In genomic region chr8:71586891-71587290, GRCm38 (mm10) we compare ENCODE assay signal across 9 mouse cellular contexts. TPM values are rescaled to one million over a fixed set of nuclear protein-coding genes. Genes with fewer than 3 reads are reported as not detected.
DNase-seq lines count a peak whose midpoint lies in the region; ATAC-seq and TF ChIP-seq lines count a peak whose summit lies in the region.
"Had no signal": no experiment of that assay in that cellular context is flagged by ENCODE, and none has a peak within 500 bp of the region (broad histone marks: within the 10 kb centered on the region; RNA-seq: fewer than 3 reads in every experiment).

No protein-coding gene starts in this region.

- ATAC-seq in forebrain, embryonic 13.5 days = peak; percentile 32
- no peak for ATAC-seq in activated CD4-positive, CD25-positive, alpha-beta regulatory T cell, adult 4 months

- H3K27ac ChIP-seq in MEL (ENCODE audit: control insufficient read depth, low read depth, low read length) = no peak overlapping the region
- H3K27ac ChIP-seq in forebrain, embryonic 13.5 days = no peak overlapping the region
- H3K27ac ChIP-seq: liver, embryonic 13.5 days had no signal

- H3K9me3 ChIP-seq in MEL (replicated peaks; ENCODE audit: insufficient read depth, low read length) = no peaks in the 10 kb centered on the region
- no peaks in the 10 kb centered on the region for H3K9me3 ChIP-seq in forebrain, embryonic 13.5 days (replicated peaks)
- H3K9me3 ChIP-seq: liver, embryonic 13.5 days had no signal

- no peaks in the 10 kb centered on the region for H3K27me3 ChIP-seq in MEL (ENCODE audit: control insufficient read depth in 1 of 2, insufficient read depth in 2 of 2, low read length in 2 of 2)
- no peaks in the 10 kb centered on the region for H3K27me3 ChIP-seq in forebrain, embryonic 13.5 days
- H3K27me3 ChIP-seq: liver, embryonic 13.5 days had no signal

- no peak overlapping the region for H3K9ac ChIP-seq in MEL (ENCODE audit: control insufficient read depth, low read depth, low read length, poor library complexity, severe bottlenecking)
- no peak overlapping the region for H3K9ac ChIP-seq in forebrain, embryonic 13.5 days
- H3K9ac ChIP-seq: liver, embryonic 13.5 days had no signal

- DNase-seq in adrenal gland, adult 2 months = peak; percentile 62
- no peak for DNase-seq in adrenal gland, postnatal 4 days (ENCODE audit: low spot score in 2 of 2)
- peak; percentile 66 for DNase-seq in left cerebral cortex, postnatal 4 days
- DNase-seq in left cerebral cortex, postnatal 25 days (ENCODE audit: low spot score in 2 of 2) = no peak
- peak; percentile 38 for DNase-seq in MEL (ENCODE audit: low read depth, low spot score)
- peak; percentile 68 to 80 for DNase-seq in natural killer cell, adult 2 months (ENCODE audit: low spot score in 2 of 2)
- DNase-seq: liver, embryonic 13.5 days had no signal

- TF ChIP-seq RAD21 in MEL (IDR thresholded peaks at IDR 0.05; ENCODE audit: low read depth, low read length) = no peak

- H3K4me3 ChIP-seq in MEL (ENCODE audit: control insufficient read depth in 1 of 2, insufficient read depth in 1 of 2, low read depth in 2 of 2, low read length in 2 of 2) = no peak overlapping the region
- no peak overlapping the region for H3K4me3 ChIP-seq in forebrain, embryonic 13.5 days
- H3K4me3 ChIP-seq: liver, embryonic 13.5 days had no signal

- TF ChIP-seq POLR2A in MEL (IDR thresholded peaks at IDR 0.05; ENCODE audit: control insufficient read depth in 1 of 2, insufficient read depth in 1 of 2, low read depth in 1 of 2, low read length in 2 of 2, poor library complexity in 1 of 2) = no peak

- 77% methylated on average over 2 of the region's 2 CpGs for WGBS in forebrain, embryonic 13.5 days

- intact Hi-C loops in left cerebral cortex, postnatal 4 days (cut with DNase I) = no loop called here
- intact Hi-C loops in left cerebral cortex, postnatal 25 days (cut with DNase I) = no loop called here

- TF ChIP-seq CTCF in MEL (IDR thresholded peaks at IDR 0.05 in 2 of 3, conservative IDR thresholded peaks at IDR 0.05 in 1 of 3; ENCODE audit: control insufficient read depth in 1 of 3, insufficient read depth in 1 of 3, low read depth in 2 of 3, low read length in 3 of 3, poor library complexity in 1 of 3, severe bottlenecking in 1 of 3) = peak; percentile 52 to 69 (median 54)

- H3K36me3 ChIP-seq in MEL (ENCODE audit: control insufficient read depth in 1 of 2, insufficient read depth in 2 of 2, low read length in 2 of 2) = no peaks in the 10 kb centered on the region
- peaks cover 51% of the 10 kb centered on the region for H3K36me3 ChIP-seq in forebrain, embryonic 13.5 days (ENCODE audit: poor library complexity, severe bottlenecking)
- H3K36me3 ChIP-seq: liver, embryonic 13.5 days had no signal

- H3K4me2 ChIP-seq in forebrain, embryonic 13.5 days = no peak overlapping the region
- H3K4me2 ChIP-seq: liver, embryonic 13.5 days had no signal

- H3K4me1 ChIP-seq in MEL (ENCODE audit: control insufficient read depth in 1 of 2, insufficient read depth in 2 of 2, low read length in 2 of 2) = 0 out of 4 replicates have a peak, but pooled peaks cover 0 to 5% of the 10 kb centered on the region in 2 experiments
- H3K4me1 ChIP-seq in forebrain, embryonic 13.5 days = peaks cover 10% of the 10 kb centered on the region

- TF ChIP-seq EP300 in MEL (IDR thresholded peaks at IDR 0.05; ENCODE audit: low read depth in 1 of 2, low read length in 2 of 2) = no peak

- peaks cover 4% of the 10 kb centered on the region for H3K79me2 ChIP-seq in MEL (ENCODE audit: control insufficient read depth, insufficient read depth, low read length, poor library complexity)

TF ChIP-seq in MEL, 35 proteins besides CTCF, POLR2A, EP300 and RAD21:
- TF ChIP-seq NRF1 (IDR thresholded peaks at IDR 0.05; ENCODE audit: insufficient read depth, low read depth, low read length, poor library complexity, severe bottlenecking) = no peak
- TF ChIP-seq POLR2AphosphoS5 (IDR thresholded peaks at IDR 0.05; ENCODE audit: borderline replicate concordance, low read depth, low read length) = no peak
- peak; percentile 33; the same call in 1 of the 2 replicates for TF ChIP-seq SMC3 (IDR thresholded peaks at IDR 0.05; ENCODE audit: low read depth, low read length)

RNA-seq across cellular contexts. Expression of gene Pgls, which starts 5.1 kb away (rescaled TPM):
- total RNA-seq in adrenal gland, adult 2 months (2021) = 100 to 1,000 TPM; 125 to 142 TPM
- 675 and 694 TPM in 2 replicates for polyA plus RNA-seq in adrenal gland, adult 2 months (2012; rRNA removed)
- total RNA-seq in adrenal gland, postnatal 4 days (2021) = 100 to 1,000 TPM; 136 to 144 TPM
- 10 to 100 TPM; 85.7 to 97.3 TPM for total RNA-seq in left cerebral cortex, postnatal 4 days (2021)
- total RNA-seq in left cerebral cortex, postnatal 25 days (2021) = 10 to 100 TPM; 35.1 to 38.7 TPM
- total RNA-seq in MEL (2012; rRNA removed) = 219 and 257 TPM in 2 replicates
- polyA plus RNA-seq in MEL (2012; ENCODE audit: insufficient read depth in 1 of 2, insufficient read length in 2 of 2, low read depth in 1 of 2, low replicate concordance in 2 of 2, missing spikeins in 1 of 2) = 100 to 1,000 TPM in 1 of 2 experiments, not detected in 1; 225 TPM
- polyA plus RNA-seq in forebrain, embryonic 13.5 days (2015; fragmentation: Nextera tagmentation; extraction: Ambion mirVana) = 201 and 206 TPM in 2 replicates
- polyA plus RNA-seq in activated CD4-positive, CD25-positive, alpha-beta regulatory T cell, adult 4 months (2017; shearing (Covaris generic)) = 10 to 100 TPM; 77.4 to 87.4 TPM

RNA-seq across cellular contexts. Expression of gene Fam129c, which starts 10.6 kb away (rescaled TPM):
- 1 to 10 TPM; 2.1 to 2.5 TPM for total RNA-seq in adrenal gland, adult 2 months (2021)
- polyA plus RNA-seq in adrenal gland, adult 2 months (2012; rRNA removed) = 2.0 and 2.5 TPM in 2 replicates
- 1 to 10 TPM; 3.4 to 4.3 TPM for total RNA-seq in adrenal gland, postnatal 4 days (2021)
- total RNA-seq in left cerebral cortex, postnatal 4 days (2021) = 1 to 10 TPM; 7.9 to 8.0 TPM
- 1 to 10 TPM; 3.6 to 4.2 TPM for total RNA-seq in left cerebral cortex, postnatal 25 days (2021)
- total RNA-seq in MEL (2012; rRNA removed) = 3.8 and 7.6 TPM in 2 replicates
- polyA plus RNA-seq in MEL (2012; ENCODE audit: insufficient read depth in 1 of 2, insufficient read length in 2 of 2, low read depth in 1 of 2, low replicate concordance in 2 of 2, missing spikeins in 1 of 2) = 1 to 10 TPM in 1 of 2 experiments, not detected in 1; 8.3 TPM
- 5.1 and 6.2 TPM in 2 replicates for polyA plus RNA-seq in forebrain, embryonic 13.5 days (2015; fragmentation: Nextera tagmentation; extraction: Ambion mirVana)
- 1 to 10 TPM; 1.9 to 3.9 TPM for polyA plus RNA-seq in activated CD4-positive, CD25-positive, alpha-beta regulatory T cell, adult 4 months (2017; shearing (Covaris generic))

RNA-seq across cellular contexts. Expression of gene Slc27a1, which starts 18.2 kb away (rescaled TPM):
- 100 to 1,000 TPM; 195 to 212 TPM for total RNA-seq in adrenal gland, adult 2 months (2021)
- polyA plus RNA-seq in adrenal gland, adult 2 months (2012; rRNA removed) = 479 and 725 TPM in 2 replicates
- 100 to 1,000 TPM; 110 to 111 TPM for total RNA-seq in adrenal gland, postnatal 4 days (2021)
- total RNA-seq in left cerebral cortex, postnatal 4 days (2021) = 10 to 100 TPM; 60.5 to 71.1 TPM
- 10 to 100 TPM; 90.0 to 92.8 TPM for total RNA-seq in left cerebral cortex, postnatal 25 days (2021)
- total RNA-seq in MEL (2012; rRNA removed) = 0.42 and 0.46 TPM in 2 replicates
- 1 to 10 TPM in 1 of 2 experiments, not detected in 1; 1.3 TPM for polyA plus RNA-seq in MEL (2012; ENCODE audit: insufficient read depth in 1 of 2, insufficient read length in 2 of 2, low read depth in 1 of 2, low replicate concordance in 2 of 2, missing spikeins in 1 of 2)
- polyA plus RNA-seq in forebrain, embryonic 13.5 days (2015; fragmentation: Nextera tagmentation; extraction: Ambion mirVana) = 59.9 and 61.0 TPM in 2 replicates
- 1 to 10 TPM; 4.4 to 8.9 TPM for polyA plus RNA-seq in activated CD4-positive, CD25-positive, alpha-beta regulatory T cell, adult 4 months (2017; shearing (Covaris generic))

RNA-seq across cellular contexts. Expression of gene Nxnl1, which starts 20.5 kb away (rescaled TPM):
- 1 to 10 TPM; 1.2 to 1.6 TPM for total RNA-seq in adrenal gland, adult 2 months (2021)
- 0.26 and 0.54 TPM in 2 replicates for polyA plus RNA-seq in adrenal gland, adult 2 months (2012; rRNA removed)
- total RNA-seq in adrenal gland, postnatal 4 days (2021) = under 1 TPM; 0.25 to 0.65 TPM
- not detected for total RNA-seq in left cerebral cortex, postnatal 4 days (2021)
- total RNA-seq in left cerebral cortex, postnatal 25 days (2021) = under 1 TPM in 1 of 2 experiments, not detected in 1; 0.16 TPM
- total RNA-seq in MEL (2012; rRNA removed) = 0.04 TPM in 1 of 2 replicates, not detected in the other
- polyA plus RNA-seq in MEL (2012; ENCODE audit: insufficient read depth in 1 of 2, insufficient read length in 2 of 2, low read depth in 1 of 2, low replicate concordance in 2 of 2, missing spikeins in 1 of 2) = 1 to 10 TPM in 1 of 2 experiments, not detected in 1; 1.2 TPM
- 0.06 TPM in 1 of 2 replicates, not detected in the other for polyA plus RNA-seq in forebrain, embryonic 13.5 days (2015; fragmentation: Nextera tagmentation; extraction: Ambion mirVana)
- under 1 TPM in 1 of 2 experiments, not detected in 1; 0.15 TPM for polyA plus RNA-seq in activated CD4-positive, CD25-positive, alpha-beta regulatory T cell, adult 4 months (2017; shearing (Covaris generic))

RNA-seq across cellular contexts. Expression of gene Colgalt1, which starts 23.9 kb away (rescaled TPM):
- total RNA-seq in adrenal gland, adult 2 months (2021) = 10 to 100 TPM; 53.3 to 60.8 TPM
- polyA plus RNA-seq in adrenal gland, adult 2 months (2012; rRNA removed) = 201 and 217 TPM in 2 replicates
- 10 to 100 TPM; 74.6 to 78.2 TPM for total RNA-seq in adrenal gland, postnatal 4 days (2021)
- total RNA-seq in left cerebral cortex, postnatal 4 days (2021) = 10 to 100 TPM; 88.2 to 88.6 TPM
- total RNA-seq in left cerebral cortex, postnatal 25 days (2021) = 10 to 100 TPM; 49.3 to 51.5 TPM
- total RNA-seq in MEL (2012; rRNA removed) = 37.8 and 50.9 TPM in 2 replicates
- 100 to 1,000 TPM in 1 of 2 experiments, 10 to 100 TPM in 1; 59.0 to 102 TPM for polyA plus RNA-seq in MEL (2012; ENCODE audit: insufficient read depth in 1 of 2, insufficient read length in 2 of 2, low read depth in 1 of 2, low replicate concordance in 2 of 2, missing spikeins in 1 of 2)
- polyA plus RNA-seq in forebrain, embryonic 13.5 days (2015; fragmentation: Nextera tagmentation; extraction: Ambion mirVana) = 37.5 and 39.9 TPM in 2 replicates
- polyA plus RNA-seq in activated CD4-positive, CD25-positive, alpha-beta regulatory T cell, adult 4 months (2017; shearing (Covaris generic)) = 10 to 100 TPM; 10.5 to 11.4 TPM

Comparison
In these comparisons a context has a peak if more than half of its experiments do, and no peak if none do; other contexts are left out.
1. DNase-seq: peak in adrenal gland, adult 2 months (single experiment), left cerebral cortex, postnatal 4 days (single experiment), MEL (single experiment) and natural killer cell, adult 2 months (2 of 2); none in adrenal gland, postnatal 4 days (0 of 2) and left cerebral cortex, postnatal 25 days (0 of 2).
2. RNA of gene Slc27a1, which starts 18.2 kb away (total RNA-seq): 195 to 212 TPM in adrenal gland, adult 2 months, 110 to 111 TPM in adrenal gland, postnatal 4 days, 90.0 to 92.8 TPM in left cerebral cortex, postnatal 25 days and 60.5 to 71.1 TPM in left cerebral cortex, postnatal 4 days; 0.42 to 0.46 TPM in MEL; every median in the first group is over 10 times any median in the second.